Mouse (Mus musculus): ENCODE data around the gene Med13l.

GRCm38 (mm10) chr5:118595901-118596300 is 35.4 kb downstream of the Med13l start:
- TF ChIP-seq POLR2A (IDR thresholded peaks at IDR 0.05; ENCODE audit: control insufficient read depth, low read depth, low read length) (no peak), CTCF (IDR thresholded peaks at IDR 0.05; ENCODE audit: control insufficient read depth, insufficient read depth, insufficient replicate concordance, low read depth, low read length) (no peak)

Measured in testis, adult 2 months (tissue).